Mouse (Mus musculus): ENCODE measurements at regions not wholly inside any gene's neighbourhood (a gene's known extent, or its start where the extent isn't known, plus 50 kb on each side); places are given as distances from the start of the nearest gene placed in this dataset.

DNA sequence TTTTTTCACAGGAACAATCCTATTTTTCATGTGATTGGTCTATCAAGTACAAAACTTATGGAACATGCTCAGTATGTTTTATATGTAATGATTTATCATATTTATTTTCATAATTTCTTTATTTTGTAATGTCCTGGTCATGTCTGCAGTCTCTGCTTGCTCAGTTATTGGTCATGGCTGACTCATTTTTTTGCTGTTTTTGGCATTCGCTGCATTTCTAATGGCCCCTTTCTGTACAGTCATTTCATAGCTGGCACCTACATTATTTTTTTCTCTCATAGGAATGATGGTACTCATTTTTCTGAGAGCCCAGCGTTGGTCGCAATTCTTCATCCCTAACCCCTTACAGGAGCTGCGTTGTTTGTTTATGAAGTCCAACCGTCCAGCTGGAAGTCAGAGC is 136.5 kb upstream of the Fam92a start:
- TF ChIP-seq MYOD1 (IDR thresholded peaks at IDR 0.05; ENCODE audit: control insufficient read depth in 1 of 3, insufficient read length in 2 of 3, low read depth in 2 of 3) (no peak), CEBPB (IDR thresholded peaks at IDR 0.05; ENCODE audit: insufficient read depth, poor library complexity, severe bottlenecking) (no peak), USF1 (IDR thresholded peaks at IDR 0.05; ENCODE audit: low read depth) (no peak), POLR2A (IDR thresholded peaks at IDR 0.05; ENCODE audit: insufficient read length, low read depth) (no peak), TCF12 (IDR thresholded peaks at IDR 0.05; ENCODE audit: insufficient read depth, poor library complexity, severe bottlenecking) (no peak), POLR2AphosphoS2 (IDR thresholded peaks at IDR 0.05; ENCODE audit: insufficient read length, low read depth) (no peak), E2F4 (IDR thresholded peaks at IDR 0.05; ENCODE audit: insufficient read depth) (no peak)
